ENCODE assay signal across 8 mouse cellular contexts in genomic region chr1:180330145-180330706, GRCm38 (mm10). TPM values are rescaled to one million over a fixed set of nuclear protein-coding genes. Genes with fewer than 3 reads are reported as not detected.
DNase-seq lines count a peak whose midpoint lies in the region; ATAC-seq and TF ChIP-seq lines count a peak whose summit lies in the region.

TSS of gene Itpkb (plus strand) at chr1:180330485.

- peaks cover 20 to 35% of the 10 kb centered on the region in 2 experiments for H3K36me3 ChIP-seq in CH12.LX (replicated peaks in 1 of 2; ENCODE audit: control insufficient read depth in 1 of 2, insufficient read depth in 1 of 2, low read length in 1 of 2)
- no peaks in the 10 kb centered on the region for H3K36me3 ChIP-seq in forebrain, embryonic 14.5 days (ENCODE audit: control insufficient read depth, insufficient read depth, low read length)

- dilution Hi-C loops in CH12.LX (cut with MboI; ENCODE audit: extremely low pct_ligation_motif_present, extremely low pct_unique_long_range_greater_than_20kb, low sequenced_read_pairs): no loop called here

- H3K4me1 ChIP-seq in CH12.LX (ENCODE audit: control insufficient read depth in 1 of 2, insufficient read depth in 2 of 2): peaks cover 22 to 54% of the 10 kb centered on the region in 2 experiments
- peaks cover 6% of the 10 kb centered on the region for H3K4me1 ChIP-seq in forebrain, embryonic 14.5 days (ENCODE audit: control insufficient read depth, insufficient read depth, low read length)

- 2% methylated on average over 19 of the region's 19 CpGs for WGBS in forebrain, embryonic 14.5 days

- no peak for TF ChIP-seq CTCF in CH12.LX (conservative IDR thresholded peaks at IDR 0.05 in 1 of 2, IDR thresholded peaks at IDR 0.05 in 1 of 2; ENCODE audit: low read depth in 2 of 2, low read length in 2 of 2)

- in situ Hi-C loops in CH12.LX (cut with MboI; ENCODE audit: low pct_ligation_motif_present, low pct_unique_long_range_greater_than_20kb, low sequenced_read_pairs): loop anchor here (10.0 kb wide), 1 partner anchor 75 kb away; no protein-coding TSS in a partner anchor

- peak; percentile 47 for ATAC-seq in forebrain, embryonic 14.5 days

- H3K27me3 ChIP-seq in CH12.LX (replicated peaks): no peaks in the 10 kb centered on the region
- H3K27me3 ChIP-seq in forebrain, embryonic 14.5 days (replicated peaks; ENCODE audit: control insufficient read depth, insufficient read depth, low read length): peaks cover 11% of the 10 kb centered on the region

- DNase-seq in CH12.LX (ENCODE audit: extremely low read depth): peak; percentile 85
- DNase-seq in adrenal gland, adult 8-10 months: peak; percentile 66
- peak; percentile 59 for DNase-seq in forebrain, embryonic 14.5 days (ENCODE audit: low spot score)
- peak; percentile 76 for DNase-seq in heart, postnatal 4 days
- peak; percentile 44 to 53 for DNase-seq in layer of hippocampus, postnatal 10 days (ENCODE audit: low spot score in 2 of 2)
- peak; percentile 82 for DNase-seq in lung, postnatal 14 days
- DNase-seq in retina, embryonic 14.5 days (ENCODE audit: low spot score): peak; percentile 64
- no peak for DNase-seq in frontal cortex, postnatal 14 days (ENCODE audit: low spot score in 2 of 2)

- peaks cover 9% of the 10 kb centered on the region for H3K79me2 ChIP-seq in CH12.LX (replicated peaks; ENCODE audit: control insufficient read depth, extremely low read depth, insufficient read depth, poor library complexity, severe bottlenecking)

- H3K27ac ChIP-seq in CH12.LX (ENCODE audit: insufficient read depth, low read depth): peak within 1 kb of the TSS; percentile 71
- peak within 1 kb of the TSS; percentile 70; the same call in 1 of the 2 replicates for H3K27ac ChIP-seq in forebrain, embryonic 14.5 days (ENCODE audit: low read depth, low read length)

- no peak for TF ChIP-seq RAD21 in CH12.LX (IDR thresholded peaks at IDR 0.05; ENCODE audit: low read depth, low read length)

- H3K4me2 ChIP-seq in CH12.LX (ENCODE audit: insufficient read depth, low read depth, poor library complexity, severe bottlenecking): peak within 1 kb of the TSS; percentile 98
- peak within 1 kb of the TSS; percentile 94 for H3K4me2 ChIP-seq in forebrain, embryonic 14.5 days (ENCODE audit: low read length)

- peak within 1 kb of the TSS; percentile 96 for H3K9ac ChIP-seq in CH12.LX (ENCODE audit: insufficient read depth, low read depth)
- H3K9ac ChIP-seq in forebrain, embryonic 14.5 days (ENCODE audit: low read length): peak within 1 kb of the TSS; percentile 76

- peak within 1 kb of the TSS; percentile 84 to 99 (median 93) for H3K4me3 ChIP-seq in CH12.LX (replicated peaks in 1 of 3; ENCODE audit: low read depth in 2 of 3, low read length in 2 of 3, poor library complexity in 1 of 3)
- H3K4me3 ChIP-seq in forebrain, embryonic 14.5 days (ENCODE audit: low read depth, low read length): peak within 1 kb of the TSS; percentile 54

- peaks cover 4% of the 10 kb centered on the region for H3K9me3 ChIP-seq in CH12.LX (replicated peaks; ENCODE audit: low read length)
- no peaks in the 10 kb centered on the region for H3K9me3 ChIP-seq in forebrain, embryonic 14.5 days (replicated peaks; ENCODE audit: control insufficient read depth, low read length)

- peak; percentile 84 for TF ChIP-seq POLR2A in CH12.LX (IDR thresholded peaks at IDR 0.05; ENCODE audit: low read depth, low read length)

- peak; percentile 76 for TF ChIP-seq EP300 in CH12.LX (IDR thresholded peaks at IDR 0.05; ENCODE audit: low read length)

TF ChIP-seq in CH12.LX, 34 proteins besides CTCF, POLR2A, EP300 and RAD21:
- TF ChIP-seq HCFC1 (IDR thresholded peaks at IDR 0.05; ENCODE audit: low read depth, low read length): peak; percentile 72
- TF ChIP-seq MAX (IDR thresholded peaks at IDR 0.05; ENCODE audit: low read length): no peak
- TF ChIP-seq ELF1 (IDR thresholded peaks at IDR 0.05; ENCODE audit: low read depth, low read length): peak; percentile 71
- TF ChIP-seq MAFK (IDR thresholded peaks at IDR 0.05; ENCODE audit: insufficient replicate concordance, low read length): 0 out of 2 replicates have a peak, but pooled peaks have one; percentile 32
- no peak for TF ChIP-seq MXI1 (IDR thresholded peaks at IDR 0.05; ENCODE audit: low read depth, low read length)
- peak; percentile 66 for TF ChIP-seq TCF12 (IDR thresholded peaks at IDR 0.05; ENCODE audit: low read depth, low read length)
- no peak for TF ChIP-seq NRF1 (IDR thresholded peaks at IDR 0.05; ENCODE audit: low read depth, low read length)
- no peak for TF ChIP-seq POLR2AphosphoS2 (IDR thresholded peaks at IDR 0.05; ENCODE audit: low read depth, low read length)
- TF ChIP-seq JUN (IDR thresholded peaks at IDR 0.05; ENCODE audit: insufficient read depth, low read depth, low read length): no peak
- no peak; the same call in 1 of the 2 replicates for TF ChIP-seq SMC3 (IDR thresholded peaks at IDR 0.05; ENCODE audit: low read depth, low read length)
- peak; percentile 76; the same call in 1 of the 2 replicates for TF ChIP-seq CHD2 (IDR thresholded peaks at IDR 0.05; ENCODE audit: low read length)
- peak; percentile 73 for TF ChIP-seq TBP (conservative IDR thresholded peaks at IDR 0.05; ENCODE audit: low read depth, low read length)
- TF ChIP-seq ETS1 (conservative IDR thresholded peaks at IDR 0.05; ENCODE audit: low read depth, low read length): peak; percentile 81
- no peak; the same call in 1 of the 2 replicates for TF ChIP-seq JUND (conservative IDR thresholded peaks at IDR 0.05; ENCODE audit: low read depth, low read length)
- TF ChIP-seq CHD1 (IDR thresholded peaks at IDR 0.05; ENCODE audit: low read depth, low read length): no peak
- no peak for TF ChIP-seq USF2 (conservative IDR thresholded peaks at IDR 0.05; ENCODE audit: low read depth, low read length)
- peak; percentile 88 for TF ChIP-seq SIN3A (IDR thresholded peaks at IDR 0.05; ENCODE audit: low read length)
- peak; percentile 70; the same call in 1 of the 2 replicates for TF ChIP-seq IRF4 (IDR thresholded peaks at IDR 0.05; ENCODE audit: low read depth, low read length)
- TF ChIP-seq ZNF384 (IDR thresholded peaks at IDR 0.05; ENCODE audit: low read depth, low read length): peak; percentile 99
- TF ChIP-seq BHLHE40 (IDR thresholded peaks at IDR 0.05; ENCODE audit: low read depth, low read length): no peak
- TF ChIP-seq MYC (IDR thresholded peaks at IDR 0.05; ENCODE audit: low read depth, low read length): peak; percentile 48; the same call in 1 of the 2 replicates
- peak; percentile 65; the same call in 1 of the 2 replicates for TF ChIP-seq ZMIZ1 (IDR thresholded peaks at IDR 0.05; ENCODE audit: low read depth, low read length)
- TF ChIP-seq UBTF (IDR thresholded peaks at IDR 0.05; ENCODE audit: low read depth, low read length): no peak; the same call in 1 of the 2 replicates
- peak; percentile 75 for TF ChIP-seq NELFE (IDR thresholded peaks at IDR 0.05; ENCODE audit: low read depth, low read length)
- no peak for TF ChIP-seq E2F4 (IDR thresholded peaks at IDR 0.05; ENCODE audit: insufficient replicate concordance, low read depth, low read length)
- TF ChIP-seq ZC3H11A (IDR thresholded peaks at IDR 0.05; ENCODE audit: low read depth, low read length): no peak
- TF ChIP-seq MEF2A (IDR thresholded peaks at IDR 0.05; ENCODE audit: borderline replicate concordance, low read depth, low read length): peak; percentile 61; the same call in 1 of the 2 replicates
- peak; percentile 100 for TF ChIP-seq MAZ (IDR thresholded peaks at IDR 0.05; ENCODE audit: low read depth, low read length)
- TF ChIP-seq KAT2A (IDR thresholded peaks at IDR 0.05; ENCODE audit: insufficient replicate concordance, low read length): no peak
- TF ChIP-seq GABPA (IDR thresholded peaks at IDR 0.05; ENCODE audit: insufficient replicate concordance, low read depth, low read length): no peak
- no peak for TF ChIP-seq USF1 (IDR thresholded peaks at IDR 0.05; ENCODE audit: low read depth, low read length)
- no peak for TF ChIP-seq PAX5 (IDR thresholded peaks at IDR 0.05; ENCODE audit: low read length)
- peak; percentile 50; the same call in 1 of the 2 replicates for TF ChIP-seq ZKSCAN1 (IDR thresholded peaks at IDR 0.05; ENCODE audit: borderline replicate concordance, low read depth, low read length)
- TF ChIP-seq RCOR1 (conservative IDR thresholded peaks at IDR 0.05; ENCODE audit: low read depth, low read length): 0 out of 2 replicates have a peak, but pooled peaks have one; percentile 35
TF ChIP-seq in CH12.LX: peak in this region for 17.

RNA-seq across cellular contexts. Expression of gene Itpkb, which starts in this region (rescaled TPM):
- total RNA-seq in CH12.LX (2012; rRNA removed): 8.4 and 10.6 TPM in 2 replicates
- total RNA-seq in CH12.LX (2014; rRNA removed): 3.9 and 4.2 TPM in 2 replicates
- 13.5 and 14.4 TPM in 2 replicates for polyA plus RNA-seq in CH12.LX (2012; ENCODE audit: insufficient read length, low read depth)
- 10 to 100 TPM; 64.4 to 99.3 (median 78.9) TPM for total RNA-seq in adrenal gland, adult 8-10 months (2022)
- polyA plus RNA-seq in forebrain, embryonic 14.5 days (2014; fragmentation: Nextera tagmentation; extraction: Ambion mirVana): 1.3 and 1.5 TPM in 2 replicates
- 10 to 100 TPM; 62.2 to 67.2 TPM for total RNA-seq in heart, postnatal 4 days (2021)
- total RNA-seq in layer of hippocampus, postnatal 10 days (2021): 10 to 100 TPM; 15.9 to 17.7 TPM

Comparison
In these comparisons a context has a peak if more than half of its experiments do, and no peak if none do; other contexts are left out.
1. DNase-seq: peak in CH12.LX (single experiment), adrenal gland, adult 8-10 months (single experiment), forebrain, embryonic 14.5 days (single experiment), heart, postnatal 4 days (single experiment), layer of hippocampus, postnatal 10 days (2 of 2), lung, postnatal 14 days (single experiment) and retina, embryonic 14.5 days (single experiment); none in frontal cortex, postnatal 14 days (0 of 2).